ENCODE assay signal across 31 mouse cellular contexts in the genomic region with DNA sequence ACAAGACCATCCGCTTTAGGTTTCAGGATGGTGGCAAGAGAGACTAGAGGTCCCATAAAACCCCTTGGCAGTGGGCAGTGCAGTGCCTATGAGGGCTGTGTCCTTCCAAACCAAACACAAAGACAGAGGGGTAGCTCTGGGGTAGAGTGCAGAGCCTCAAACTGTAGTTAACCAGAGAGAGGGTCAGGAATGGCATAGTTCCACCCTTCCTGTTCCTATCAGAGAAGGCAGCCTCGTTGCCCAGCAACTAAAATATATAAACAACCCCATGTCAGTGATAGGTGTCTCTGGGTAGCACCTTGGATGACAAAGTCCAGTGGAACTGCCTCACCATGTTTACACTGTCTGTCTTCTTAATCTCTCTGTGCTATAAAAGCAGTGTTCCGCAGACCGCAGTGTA. TPM values are rescaled to one million over a fixed set of nuclear protein-coding genes. Genes with fewer than 3 reads are reported as not detected.
DNase-seq lines count a peak whose midpoint lies in the region; ATAC-seq and TF ChIP-seq lines count a peak whose summit lies in the region.
"Had no signal": no experiment of that assay in that cellular context is flagged by ENCODE, and none has a peak within 500 bp of the region (broad histone marks: within the 10 kb centered on the region; RNA-seq: fewer than 3 reads in every experiment).

No protein-coding gene starts in this region.

- H3K27me3 ChIP-seq in heart, embryonic 12.5 days (replicated peaks), result no peaks in the 10 kb centered on the region
- H3K27me3 ChIP-seq in liver, embryonic 11.5 days (replicated peaks; ENCODE audit: control insufficient read depth, insufficient read depth, low read length), result no peaks in the 10 kb centered on the region
- H3K27me3 ChIP-seq in liver, postnatal 0 days (ENCODE audit: insufficient read depth, low read length), result no peaks in the 10 kb centered on the region
- H3K27me3 ChIP-seq in stomach, postnatal 0 days (ENCODE audit: control insufficient read depth, insufficient read depth, low read length), result no peaks in the 10 kb centered on the region
- no peaks in the 10 kb centered on the region for H3K27me3 ChIP-seq in hindbrain, embryonic 11.5 days (ENCODE audit: control insufficient read depth, insufficient read depth, low read length)
- H3K27me3 ChIP-seq: embryonic facial prominence, embryonic 12.5 days; liver, embryonic 13.5 days; neural tube, embryonic 15.5 days; Patski had no signal

- ATAC-seq in heart, embryonic 12.5 days (ENCODE audit: insufficient number of reproducible peaks, low FRiP score), result 0 out of 2 replicates have a peak, but pooled peaks have one; percentile 2
- ATAC-seq in liver, embryonic 11.5 days (replicated peaks; ENCODE audit: low FRiP score), result no peak
- no peak for ATAC-seq in liver, postnatal 0 days
- peak; percentile 83 for ATAC-seq in stomach, postnatal 0 days (ENCODE audit: low FRiP score, low TSS enrichment)
- no peak for ATAC-seq in hindbrain, embryonic 11.5 days (ENCODE audit: low FRiP score)
- ATAC-seq: forebrain, embryonic 14.5 days; hindbrain, postnatal 0 days; Patski had no signal

- no peaks in the 10 kb centered on the region for H3K9me3 ChIP-seq in heart, embryonic 12.5 days (replicated peaks)
- no peaks in the 10 kb centered on the region for H3K9me3 ChIP-seq in liver, embryonic 11.5 days (ENCODE audit: control insufficient read depth, low read length)
- H3K9me3 ChIP-seq in liver, postnatal 0 days (ENCODE audit: low read length), result no peaks in the 10 kb centered on the region
- H3K9me3 ChIP-seq in stomach, postnatal 0 days (ENCODE audit: control insufficient read depth, low read length), result no peaks in the 10 kb centered on the region
- no peaks in the 10 kb centered on the region for H3K9me3 ChIP-seq in hindbrain, embryonic 11.5 days (ENCODE audit: control insufficient read depth, low read length)
- H3K9me3 ChIP-seq: embryonic facial prominence, embryonic 12.5 days; liver, embryonic 13.5 days; neural tube, embryonic 15.5 days had no signal

- intact Hi-C loops in heart, postnatal 10 days (cut with DNase I), result no loop called here

- no peak overlapping the region for H3K4me2 ChIP-seq in heart, embryonic 12.5 days
- H3K4me2 ChIP-seq in liver, embryonic 11.5 days, result no peak overlapping the region
- H3K4me2 ChIP-seq in liver, postnatal 0 days (ENCODE audit: low read depth, low read length), result no peak overlapping the region
- H3K4me2 ChIP-seq in stomach, postnatal 0 days (replicated peaks; ENCODE audit: low read depth), result no peak overlapping the region
- H3K4me2 ChIP-seq in hindbrain, embryonic 11.5 days (replicated peaks; ENCODE audit: low read depth, low read length), result no peak overlapping the region
- H3K4me2 ChIP-seq: embryonic facial prominence, embryonic 12.5 days; liver, embryonic 13.5 days; neural tube, embryonic 15.5 days had no signal

- no peak overlapping the region for H3K4me3 ChIP-seq in heart, embryonic 12.5 days
- no peak overlapping the region for H3K4me3 ChIP-seq in liver, embryonic 11.5 days (ENCODE audit: low read depth, low read length)
- no peak overlapping the region for H3K4me3 ChIP-seq in liver, postnatal 0 days (ENCODE audit: low read depth, low read length)
- no peak overlapping the region for H3K4me3 ChIP-seq in stomach, postnatal 0 days (ENCODE audit: low read depth, low read length)
- H3K4me3 ChIP-seq in hindbrain, embryonic 11.5 days (ENCODE audit: low read depth, low read length), result no peak overlapping the region
- H3K4me3 ChIP-seq: embryonic facial prominence, embryonic 12.5 days; liver, embryonic 13.5 days; neural tube, embryonic 15.5 days had no signal

- 47% methylated on average over 4 of the region's 4 CpGs for WGBS in heart, embryonic 12.5 days
- WGBS in liver, embryonic 11.5 days, result 64% methylated on average over 4 of the region's 4 CpGs
- 63% methylated on average over 4 of the region's 4 CpGs for WGBS in liver, postnatal 0 days (ENCODE audit: insufficient replicate concordance)
- 32% methylated on average over 4 of the region's 4 CpGs for WGBS in large intestine, adult 2 months
- WGBS in stomach, postnatal 0 days, result 33% methylated on average over 4 of the region's 4 CpGs
- 88% methylated on average over 4 of the region's 4 CpGs for WGBS in hindbrain, embryonic 11.5 days

- H3K9ac ChIP-seq in heart, embryonic 12.5 days, result no peak overlapping the region
- no peak overlapping the region for H3K9ac ChIP-seq in liver, embryonic 11.5 days (ENCODE audit: low read depth, low read length)
- no peak overlapping the region for H3K9ac ChIP-seq in liver, postnatal 0 days (replicated peaks)
- no peak overlapping the region for H3K9ac ChIP-seq in stomach, postnatal 0 days (ENCODE audit: low read length)
- H3K9ac ChIP-seq in hindbrain, embryonic 11.5 days (ENCODE audit: low read depth, low read length), result no peak overlapping the region
- H3K9ac ChIP-seq: embryonic facial prominence, embryonic 12.5 days; liver, embryonic 13.5 days; neural tube, embryonic 15.5 days had no signal

- H3K36me3 ChIP-seq in heart, embryonic 12.5 days, result no peaks in the 10 kb centered on the region
- no peaks in the 10 kb centered on the region for H3K36me3 ChIP-seq in liver, embryonic 11.5 days (ENCODE audit: control insufficient read depth, insufficient read depth, low read length)
- H3K36me3 ChIP-seq in liver, postnatal 0 days (replicated peaks; ENCODE audit: insufficient read depth, low read length), result no peaks in the 10 kb centered on the region
- H3K36me3 ChIP-seq in stomach, postnatal 0 days (ENCODE audit: control insufficient read depth, insufficient read depth, low read length), result no peaks in the 10 kb centered on the region
- H3K36me3 ChIP-seq in hindbrain, embryonic 11.5 days (ENCODE audit: control insufficient read depth, insufficient read depth, low read length), result no peaks in the 10 kb centered on the region
- H3K36me3 ChIP-seq: embryonic facial prominence, embryonic 12.5 days; liver, embryonic 13.5 days; neural tube, embryonic 15.5 days had no signal

- peaks cover 51% of the 10 kb centered on the region for H3K4me1 ChIP-seq in heart, embryonic 12.5 days (replicated peaks)
- H3K4me1 ChIP-seq in liver, embryonic 11.5 days (replicated peaks; ENCODE audit: control insufficient read depth, insufficient read depth, low read length), result no peaks in the 10 kb centered on the region; the same call in 1 of the 2 replicates
- no peaks in the 10 kb centered on the region for H3K4me1 ChIP-seq in liver, postnatal 0 days (ENCODE audit: insufficient read depth)
- no peaks in the 10 kb centered on the region; the same call in 1 of the 2 replicates for H3K4me1 ChIP-seq in stomach, postnatal 0 days (replicated peaks; ENCODE audit: control insufficient read depth, insufficient read depth)
- H3K4me1 ChIP-seq in hindbrain, embryonic 11.5 days (replicated peaks; ENCODE audit: control insufficient read depth, insufficient read depth, low read length), result no peaks in the 10 kb centered on the region

- H3K27ac ChIP-seq in heart, embryonic 12.5 days (ENCODE audit: poor library complexity, severe bottlenecking), result 0 out of 2 replicates have a peak overlapping the region, but pooled peaks have one; percentile 15
- H3K27ac ChIP-seq in liver, embryonic 11.5 days (ENCODE audit: low read depth, low read length), result no peak overlapping the region
- no peak overlapping the region for H3K27ac ChIP-seq in liver, postnatal 0 days (ENCODE audit: low read depth)
- H3K27ac ChIP-seq in stomach, postnatal 0 days (replicated peaks), result no peak overlapping the region
- no peak overlapping the region for H3K27ac ChIP-seq in hindbrain, embryonic 11.5 days (ENCODE audit: low read depth, low read length)
- H3K27ac ChIP-seq: embryonic facial prominence, embryonic 12.5 days; hindbrain, postnatal 0 days; liver, embryonic 13.5 days; macrophage; neural tube, embryonic 15.5 days had no signal

- no peak for DNase-seq in heart, postnatal 10 days
- peak; percentile 18 for DNase-seq in liver, embryonic 11.5 days (ENCODE audit: low spot score)
- DNase-seq in liver, postnatal 0 days, result no peak
- peak; percentile 64 for DNase-seq in large intestine, adult 2 months (ENCODE audit: low read depth, low spot score)
- DNase-seq in stomach, postnatal 0 days (ENCODE audit: low spot score), result no peak
- no peak for DNase-seq in hindbrain, embryonic 11.5 days (ENCODE audit: low spot score)
- no peak for DNase-seq in cerebellum, adult 8-10 months
- DNase-seq: adrenal gland, postnatal 14 days; cerebellum, adult 11 months; cerebellum, adult 9-11 months; embryo, embryonic 11 days; gastrocnemius, postnatal 14 days; kidney, adult 18-20 months; kidney, postnatal 36 days; left cerebral cortex, postnatal 4 days; liver, embryonic 13.5 days; lung, adult 2 months; lung, postnatal 10 days; midbrain, embryonic 14.5 days; retina, postnatal 1 day; right cerebral cortex, postnatal 14 days; spleen, adult 18-20 months; thymus, postnatal 14 days had no signal

- TF ChIP-seq EP300 in liver, postnatal 0 days (IDR thresholded peaks at IDR 0.05; ENCODE audit: low read depth), result no peak
- TF ChIP-seq EP300 in stomach, postnatal 0 days (optimal IDR thresholded peaks at IDR 0.05), result no peak

- no peak for TF ChIP-seq CTCF in liver, postnatal 0 days (IDR thresholded peaks at IDR 0.05; ENCODE audit: low read depth)
- TF ChIP-seq CTCF in stomach, postnatal 0 days (IDR thresholded peaks at IDR 0.05; ENCODE audit: low read depth), result no peak

RNA-seq across cellular contexts. Expression of gene Upb1, which starts 40.9 kb away (rescaled TPM):
- polyA plus RNA-seq in heart, embryonic 12.5 days (2016; fragmentation: Nextera tagmentation; extraction: Ambion mirVana), result 0.15 and 0.17 TPM in 2 replicates
- total RNA-seq in heart, postnatal 10 days (2021), result under 1 TPM; 0.17 to 0.24 TPM
- 5.5 and 5.7 TPM in 2 replicates for polyA plus RNA-seq in liver, embryonic 11.5 days (2014; fragmentation: Nextera tagmentation; extraction: Ambion mirVana)
- polyA plus RNA-seq in liver, postnatal 0 days (2015; fragmentation: Nextera tagmentation; extraction: Ambion mirVana), result 84.2 and 103 TPM in 2 replicates
- polyA plus RNA-seq in large intestine, adult 2 months (2012; rRNA removed), result 1.1 and 1.3 TPM in 2 replicates
- polyA plus RNA-seq in stomach, postnatal 0 days (2015; fragmentation: Nextera tagmentation; extraction: Ambion mirVana), result 3.8 and 5.3 TPM in 2 replicates
- 0.11 TPM in 1 of 2 replicates, not detected in the other for polyA plus RNA-seq in hindbrain, embryonic 11.5 days (2014; fragmentation: Nextera tagmentation; extraction: Ambion mirVana)
- total RNA-seq: MEL had no signal
- polyA plus RNA-seq: Patski had no signal

Comparison
In these comparisons a context has a peak if more than half of its experiments do, and no peak if none do; other contexts are left out.
1. DNase-seq: peak in liver, embryonic 11.5 days (single experiment) and large intestine, adult 2 months (single experiment); none in heart, postnatal 10 days (0 of 2), liver, postnatal 0 days (single experiment), stomach, postnatal 0 days (single experiment), hindbrain, embryonic 11.5 days (single experiment) and cerebellum, adult 8-10 months (single experiment).
2. RNA of gene Upb1, which starts 40.9 kb away (polyA plus RNA-seq): 84.2 to 103 TPM in liver, postnatal 0 days; 5.5 to 5.7 TPM in liver, embryonic 11.5 days, 3.8 to 5.3 TPM in stomach, postnatal 0 days, 1.1 to 1.3 TPM in large intestine, adult 2 months, 0.15 to 0.17 TPM in heart, embryonic 12.5 days and 0.11 TPM in hindbrain, embryonic 11.5 days; every median in the first group is over 10 times any median in the second.
3. ATAC-seq: peak in heart, embryonic 12.5 days (single experiment) and stomach, postnatal 0 days (single experiment); none in liver, embryonic 11.5 days (single experiment), liver, postnatal 0 days (single experiment) and hindbrain, embryonic 11.5 days (single experiment).